Mouse (Mus musculus): ENCODE measurements around the gene Thap11.

The Thap11 gene

DNA sequence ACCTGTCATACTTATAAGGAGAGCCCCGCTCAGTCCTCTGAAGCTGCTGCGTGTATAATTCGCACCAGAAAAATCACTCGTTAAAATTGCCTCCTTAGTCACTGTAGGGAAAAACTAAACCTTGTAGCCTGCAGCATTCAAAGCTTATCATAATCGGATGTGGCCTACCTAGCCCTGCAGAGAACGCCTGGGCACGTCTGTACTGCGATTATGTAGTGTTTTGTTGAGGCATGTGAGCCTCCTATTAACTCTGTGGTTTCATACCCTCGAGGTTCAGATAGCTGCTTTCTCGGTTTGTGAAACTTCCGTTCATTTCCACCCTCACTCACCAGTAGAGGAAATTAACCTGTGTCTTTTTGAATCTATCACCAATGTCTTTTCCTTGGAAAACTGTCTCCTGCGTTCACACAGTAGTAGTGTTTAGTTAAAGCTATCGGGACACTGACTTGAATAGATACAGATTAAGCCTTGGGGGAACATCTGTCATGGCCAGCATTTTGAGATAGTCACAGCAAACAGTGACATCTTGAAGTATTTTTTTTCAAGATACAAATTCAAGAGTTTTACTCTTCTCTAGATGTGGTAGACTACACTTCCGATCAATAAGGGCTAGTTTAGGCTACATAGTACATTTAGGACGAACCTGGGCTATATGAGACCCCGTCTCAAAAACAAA is 46.1 kb downstream of the Thap11 start:
- no peak for DNase-seq (ENCODE audit: low spot score)
